Comparison of ENCODE assay signal across 7 mouse cellular contexts in genomic region chr15:26469901-26470383, GRCm38 (mm10).
DNase-seq lines count a peak whose midpoint lies in the region; ATAC-seq and TF ChIP-seq lines count a peak whose summit lies in the region.

No protein-coding gene starts in this region.

- H3K9me3 ChIP-seq in embryonic facial prominence, embryonic 14.5 days (ENCODE audit: control insufficient read depth, low read length): no peaks in the 10 kb centered on the region
- H3K9me3 ChIP-seq in hindbrain, embryonic 15.5 days: no peaks in the 10 kb centered on the region
- no peaks in the 10 kb centered on the region for H3K9me3 ChIP-seq in stomach, postnatal 0 days (ENCODE audit: control insufficient read depth, low read length)

- H3K27me3 ChIP-seq in embryonic facial prominence, embryonic 14.5 days (replicated peaks; ENCODE audit: control insufficient read depth, insufficient read depth, low read length): no peaks in the 10 kb centered on the region
- H3K27me3 ChIP-seq in hindbrain, embryonic 15.5 days: no peaks in the 10 kb centered on the region
- H3K27me3 ChIP-seq in stomach, postnatal 0 days (ENCODE audit: control insufficient read depth, insufficient read depth, low read length): no peaks in the 10 kb centered on the region

- no peak overlapping the region for H3K9ac ChIP-seq in embryonic facial prominence, embryonic 14.5 days (ENCODE audit: low read depth, low read length)
- H3K9ac ChIP-seq in hindbrain, embryonic 15.5 days: no peak overlapping the region
- H3K9ac ChIP-seq in stomach, postnatal 0 days (ENCODE audit: low read length): no peak overlapping the region

- DNase-seq in ES-CJ7 (ENCODE audit: low read depth, low spot score) (peak; percentile 72), adipocyte (ENCODE audit: low spot score) (peak; percentile 5)
- DNase-seq in embryonic facial prominence, embryonic 14.5 days (ENCODE audit: low spot score): peak; percentile 86
- peak; percentile 3 to 11 for DNase-seq in layer of hippocampus, postnatal 25 days (ENCODE audit: extremely low spot score in 1 of 2, low spot score in 1 of 2)
- no peak for DNase-seq in stomach, postnatal 0 days (ENCODE audit: low spot score)

- H3K4me3 ChIP-seq in embryonic facial prominence, embryonic 14.5 days (ENCODE audit: low read depth, low read length): no peak overlapping the region
- no peak overlapping the region for H3K4me3 ChIP-seq in hindbrain, embryonic 15.5 days
- H3K4me3 ChIP-seq in stomach, postnatal 0 days (ENCODE audit: low read depth, low read length): no peak overlapping the region

- no peak overlapping the region; the same call in 1 of the 2 replicates for H3K4me2 ChIP-seq in embryonic facial prominence, embryonic 14.5 days (ENCODE audit: low read depth, low read length)
- H3K4me2 ChIP-seq in hindbrain, embryonic 15.5 days: no peak overlapping the region
- H3K4me2 ChIP-seq in stomach, postnatal 0 days (replicated peaks; ENCODE audit: low read depth): no peak overlapping the region

- no peak for TF ChIP-seq EP300 in stomach, postnatal 0 days (optimal IDR thresholded peaks at IDR 0.05)

- no peaks in the 10 kb centered on the region for H3K36me3 ChIP-seq in embryonic facial prominence, embryonic 14.5 days (ENCODE audit: control insufficient read depth, insufficient read depth, low read length)
- H3K36me3 ChIP-seq in hindbrain, embryonic 15.5 days: no peaks in the 10 kb centered on the region
- no peaks in the 10 kb centered on the region for H3K36me3 ChIP-seq in stomach, postnatal 0 days (ENCODE audit: control insufficient read depth, insufficient read depth, low read length)

- no peak overlapping the region for H3K27ac ChIP-seq in embryonic facial prominence, embryonic 14.5 days (replicated peaks; ENCODE audit: low read depth, low read length)
- H3K27ac ChIP-seq in hindbrain, embryonic 15.5 days (replicated peaks): no peak overlapping the region
- H3K27ac ChIP-seq in stomach, postnatal 0 days (replicated peaks): no peak overlapping the region

- WGBS in embryonic facial prominence, embryonic 14.5 days: 3% methylated on average over 8 of the region's 8 CpGs
- 9% methylated on average over 8 of the region's 8 CpGs for WGBS in hindbrain, embryonic 15.5 days
- WGBS in stomach, postnatal 0 days: 10% methylated on average over 8 of the region's 8 CpGs

- H3K4me1 ChIP-seq in embryonic facial prominence, embryonic 14.5 days (ENCODE audit: control insufficient read depth, insufficient read depth, low read length): no peaks in the 10 kb centered on the region; the same call in 1 of the 2 replicates
- H3K4me1 ChIP-seq in hindbrain, embryonic 15.5 days (replicated peaks): no peaks in the 10 kb centered on the region
- H3K4me1 ChIP-seq in stomach, postnatal 0 days (replicated peaks; ENCODE audit: control insufficient read depth, insufficient read depth): no peaks in the 10 kb centered on the region

- peak; percentile 87 for TF ChIP-seq CTCF in stomach, postnatal 0 days (IDR thresholded peaks at IDR 0.05; ENCODE audit: low read depth)

- peak; percentile 84 for ATAC-seq in embryonic facial prominence, embryonic 14.5 days (ENCODE audit: low read depth)
- peak; percentile 78 for ATAC-seq in hindbrain, embryonic 15.5 days (ENCODE audit: low FRiP score, low read depth)
- ATAC-seq in megakaryocyte-erythroid progenitor cell, adult 5-6 weeks (replicated peaks; ENCODE audit: low FRiP score, low TSS enrichment, poor library complexity, severe bottlenecking): 0 out of 2 replicates have a peak, but pooled peaks have one; percentile 52
- peak; percentile 67 for ATAC-seq in stomach, postnatal 0 days (ENCODE audit: low FRiP score, low TSS enrichment)
